Mouse (Mus musculus): Measurements from ENCODE around the gene Zfyve21.
A peak's percentile ranks its signal among the peaks of the same experiment; 100 is the strongest.

Zfyve21 gene

GRCm38 (mm10) chr12:111800459-111801183 lies 13.3 kb upstream of the Zfyve21 start:
- no peak for DNase-seq

DNA sequence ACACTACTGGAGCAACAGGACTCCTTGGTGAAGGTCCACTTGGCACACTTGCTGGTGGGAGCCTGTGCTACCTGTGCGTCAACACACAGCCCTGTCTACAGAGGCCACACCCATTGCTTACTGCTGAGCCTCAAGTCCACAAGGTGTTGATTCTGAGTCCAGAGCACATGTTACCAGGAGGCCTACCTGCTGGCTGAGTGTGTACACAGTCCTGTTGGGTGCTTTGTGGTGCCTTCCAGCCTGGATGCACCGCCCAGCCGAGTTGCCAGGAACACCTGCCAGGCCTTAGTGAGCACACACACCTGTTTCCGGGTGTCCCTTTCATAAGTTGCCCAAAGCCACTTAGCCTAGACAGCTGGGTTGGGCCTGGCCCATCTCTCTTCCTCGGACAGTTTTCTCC lies 10.4 kb upstream of the Zfyve21 start:
- no peak for DNase-seq

DNA sequence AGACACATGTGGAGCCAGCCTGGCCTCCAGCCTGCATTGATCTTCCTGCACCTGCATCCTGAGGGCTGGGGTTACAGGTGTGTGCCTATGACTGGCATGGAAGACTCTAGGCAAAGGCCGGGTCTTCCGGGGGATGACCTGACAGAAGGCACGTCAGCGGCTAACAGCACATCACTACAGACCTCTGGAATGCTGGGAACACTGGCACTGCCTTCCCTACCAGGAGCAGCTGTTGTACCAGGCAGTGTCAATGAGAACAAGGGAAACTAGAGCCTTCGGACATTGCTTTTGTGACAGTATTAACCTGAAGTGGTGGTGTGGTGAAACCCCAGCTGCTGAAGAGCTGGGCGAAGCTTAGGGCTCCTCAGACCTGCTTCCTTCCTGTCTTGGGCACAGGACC lies 5.2 kb upstream of the Zfyve21 start:
- no peak for DNase-seq

- peak; percentile 63 for DNase-seq
Measured at GRCm38 (mm10) chr12:111809762-111810161, 4.2 kb upstream of the Zfyve21 start.

DNA sequence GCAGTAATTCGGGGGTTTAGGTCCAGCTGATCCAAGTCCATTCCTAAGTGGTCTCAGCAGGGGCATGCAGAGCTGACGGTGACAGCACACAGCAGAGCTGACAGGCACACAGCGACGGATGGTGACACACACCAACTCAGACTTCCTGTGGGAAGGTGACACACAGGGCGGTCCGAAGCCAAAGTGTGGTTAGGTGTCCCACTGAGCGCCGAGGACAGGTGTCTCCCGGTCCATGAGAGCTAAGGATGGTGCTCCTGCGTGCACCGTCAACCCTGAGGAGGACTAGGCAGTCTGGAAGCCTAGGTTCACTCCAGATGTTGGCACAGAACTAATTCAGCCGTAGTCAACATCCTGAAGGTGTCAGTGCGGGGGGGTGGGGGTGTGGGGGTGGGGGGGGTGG lies 1.9 kb upstream of the Zfyve21 start:
- no peak for DNase-seq

DNA sequence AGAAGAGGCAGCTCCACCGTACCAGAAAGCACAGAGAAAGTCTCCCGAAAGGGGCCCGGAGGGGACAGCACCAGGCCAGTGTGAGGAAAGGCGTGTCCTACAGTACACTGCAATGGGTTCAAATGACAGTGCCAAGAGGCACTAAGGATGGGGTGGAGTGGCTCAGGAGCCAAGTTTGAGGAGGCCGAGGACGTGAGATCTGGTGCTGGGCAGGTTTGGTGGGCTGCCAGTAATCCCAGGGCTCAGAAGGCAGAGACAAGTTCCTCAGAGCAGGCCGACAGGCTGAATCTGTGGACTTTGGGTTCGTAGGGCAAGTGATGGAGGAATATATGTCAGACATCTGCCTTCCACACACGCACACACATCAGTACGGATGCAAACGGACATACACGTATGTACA lies 1.4 kb upstream of the Zfyve21 start:
- DNase-seq, result peak; percentile 32

- peak; percentile 41 for DNase-seq
Measured at GRCm38 (mm10) chr12:111813111-111813765, 732 bp upstream of the Zfyve21 start.

- no peak for DNase-seq
Measured at GRCm38 (mm10) chr12:111814769-111815762, 1.1 kb downstream of the Zfyve21 start.

DNA sequence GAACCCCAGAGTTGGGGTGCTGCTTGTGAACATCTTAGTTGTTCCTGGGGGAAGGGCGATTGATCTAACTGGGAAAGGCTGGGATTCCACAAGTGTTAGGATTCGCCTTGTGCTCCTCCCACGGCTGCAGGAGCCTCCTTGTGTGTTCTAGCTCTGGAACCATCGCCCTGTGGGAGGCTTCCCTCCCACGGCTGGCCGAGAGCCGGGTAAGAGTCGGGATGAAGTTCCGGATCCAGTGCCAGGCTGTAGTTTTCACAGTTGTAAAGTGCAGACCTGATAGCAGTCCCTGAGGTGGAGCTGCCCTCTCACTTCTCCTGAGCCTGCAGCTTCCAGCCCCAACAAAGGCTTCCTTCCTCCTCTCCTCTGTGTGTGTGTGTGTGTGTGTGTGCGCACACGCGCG lies 2.6 kb downstream of the Zfyve21 start:
- no peak for DNase-seq

- DNase-seq, result no peak
Measured at GRCm38 (mm10) chr12:111816967-111817366, 3.0 kb downstream of the Zfyve21 start.

- DNase-seq, result no peak
Measured at GRCm38 (mm10) chr12:111817991-111818390, 4.0 kb downstream of the Zfyve21 start.

DNA sequence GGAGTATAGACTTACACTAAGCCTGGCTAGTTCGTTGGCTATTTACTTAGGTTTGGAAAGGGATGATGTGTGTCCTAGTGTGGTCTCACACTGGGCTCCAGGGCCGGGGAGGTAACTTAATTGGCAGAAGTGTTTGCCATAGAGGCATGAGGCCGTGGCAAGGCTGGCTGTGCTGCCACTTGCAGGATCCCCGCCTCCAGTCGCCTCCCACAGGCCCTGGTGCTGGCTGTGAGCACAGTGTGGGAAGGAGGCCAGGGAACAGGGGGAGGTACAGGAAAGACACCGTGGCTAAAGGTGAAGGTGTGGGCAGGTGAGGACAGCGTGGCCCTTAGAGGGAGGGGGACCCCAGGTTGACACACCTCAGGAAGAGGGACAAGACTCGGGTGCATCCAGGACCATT lies 6.0 kb downstream of the Zfyve21 start:
- DNase-seq, result no peak

GRCm38 (mm10) chr12:111820708-111821107 lies 6.7 kb downstream of the Zfyve21 start:
- no peak for DNase-seq

- no peak for DNase-seq
Measured at GRCm38 (mm10) chr12:111821931-111822330, 8.0 kb downstream of the Zfyve21 start.

GRCm38 (mm10) chr12:111827556-111827955 lies 13.6 kb downstream of the Zfyve21 start:
- no peak for DNase-seq

- DNase-seq, result no peak
Measured at GRCm38 (mm10) chr12:111829447-111829846, 15.5 kb downstream of the Zfyve21 start.

GRCm38 (mm10) chr12:111829954-111830353 lies 16.0 kb downstream of the Zfyve21 start:
- peak; percentile 43 for DNase-seq

- DNase-seq, result no peak
Measured at GRCm38 (mm10) chr12:111830375-111830774, 16.4 kb downstream of the Zfyve21 start.

GRCm38 (mm10) chr12:111832643-111833042 lies 18.7 kb downstream of the Zfyve21 start:
- no peak for DNase-seq

- DNase-seq, result no peak
Measured at GRCm38 (mm10) chr12:111833457-111833856, 19.5 kb downstream of the Zfyve21 start.

- DNase-seq, result no peak
Measured at GRCm38 (mm10) chr12:111842565-111843433, 28.8 kb downstream of the Zfyve21 start.

- DNase-seq, result no peak
Measured at GRCm38 (mm10) chr12:111843470-111843869, 29.5 kb downstream of the Zfyve21 start.
